Mouse (Mus musculus): ENCODE results near the gene Nckap5.

DNA sequence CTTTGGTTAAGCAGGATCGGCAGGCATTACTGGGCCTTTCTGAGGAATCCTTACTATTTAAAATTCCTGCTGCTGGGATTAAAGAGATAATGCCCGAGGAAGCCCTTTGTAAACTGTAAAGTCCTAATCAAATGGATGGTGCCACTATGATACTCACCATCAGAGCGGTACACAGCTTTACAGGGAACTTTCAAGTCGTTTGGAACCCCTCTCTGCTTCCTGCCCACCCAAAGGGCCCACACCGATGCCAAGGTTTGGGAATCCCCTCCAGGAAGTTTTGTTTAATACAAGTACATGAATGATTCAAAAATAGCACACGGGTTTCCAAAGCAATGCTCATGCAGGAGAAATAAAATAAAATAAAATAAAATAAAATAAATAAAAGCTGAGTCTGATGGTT, 340.3 kb downstream of the Nckap5 start:
- TF ChIP-seq CHD2 (IDR thresholded peaks at IDR 0.05; ENCODE audit: low read depth, low read length) (no peak), ZC3H11A (IDR thresholded peaks at IDR 0.05; ENCODE audit: borderline replicate concordance, low read depth, low read length) (no peak), ZNF384 (IDR thresholded peaks at IDR 0.05; ENCODE audit: low read depth, low read length) (no peak), MAFK (IDR thresholded peaks at IDR 0.05; ENCODE audit: insufficient read depth, low read depth, low read length) (no peak)

All from ES-E14 (cell line).